Mouse (Mus musculus): ENCODE data around the gene A1cf. TPM values are rescaled to one million over a fixed set of nuclear protein-coding genes. Genes with fewer than 3 reads are reported as not detected.

A1cf gene
- polyA plus RNA-seq, 1 experiment from 2014 or later: not detected

DNA sequence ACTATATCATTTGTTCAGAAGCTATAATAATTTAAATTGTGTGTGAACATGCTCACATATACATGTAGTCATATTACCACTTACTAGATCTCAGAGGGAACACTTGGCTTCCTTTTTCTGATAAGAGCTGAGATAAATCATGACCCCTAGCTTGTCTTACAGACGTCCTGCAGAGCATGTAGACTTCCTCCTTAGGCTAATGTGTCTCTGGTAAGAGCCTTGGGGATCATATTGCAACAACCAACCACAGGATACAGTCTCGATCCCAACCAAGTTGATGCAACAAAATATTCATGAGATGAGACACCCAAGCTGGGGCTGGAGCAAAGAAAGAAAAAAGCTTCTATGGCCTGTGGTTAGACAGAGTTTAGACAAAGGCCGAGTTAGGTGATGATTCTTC lies 94.6 kb downstream of the A1cf start:
- Histone ChIP-seq H3K9me3 (ENCODE audit: control insufficient read depth, low read length) (no peaks in the 10 kb centered on the region), H3K4me1 (ENCODE audit: control insufficient read depth, insufficient read depth, low read length) (no peaks in the 10 kb centered on the region), H3K4me3 (replicated peaks; ENCODE audit: low read depth, low read length) (no peak overlapping the region), H3K9ac (replicated peaks; ENCODE audit: low read length) (no peak overlapping the region), H3K27ac (replicated peaks; ENCODE audit: low read depth, low read length) (no peak overlapping the region), H3K4me2 (ENCODE audit: low read length) (no peak overlapping the region), H3K36me3 (ENCODE audit: control insufficient read depth, insufficient read depth, low read length) (no peaks in the 10 kb centered on the region), H3K27me3 (ENCODE audit: control insufficient read depth, insufficient read depth, low read length) (no peaks in the 10 kb centered on the region)
- ATAC-seq (ENCODE audit: low FRiP score, low TSS enrichment): no peak
- no peak for DNase-seq
- 69% methylated on average over 3 of the region's 3 CpGs for WGBS

DNA sequence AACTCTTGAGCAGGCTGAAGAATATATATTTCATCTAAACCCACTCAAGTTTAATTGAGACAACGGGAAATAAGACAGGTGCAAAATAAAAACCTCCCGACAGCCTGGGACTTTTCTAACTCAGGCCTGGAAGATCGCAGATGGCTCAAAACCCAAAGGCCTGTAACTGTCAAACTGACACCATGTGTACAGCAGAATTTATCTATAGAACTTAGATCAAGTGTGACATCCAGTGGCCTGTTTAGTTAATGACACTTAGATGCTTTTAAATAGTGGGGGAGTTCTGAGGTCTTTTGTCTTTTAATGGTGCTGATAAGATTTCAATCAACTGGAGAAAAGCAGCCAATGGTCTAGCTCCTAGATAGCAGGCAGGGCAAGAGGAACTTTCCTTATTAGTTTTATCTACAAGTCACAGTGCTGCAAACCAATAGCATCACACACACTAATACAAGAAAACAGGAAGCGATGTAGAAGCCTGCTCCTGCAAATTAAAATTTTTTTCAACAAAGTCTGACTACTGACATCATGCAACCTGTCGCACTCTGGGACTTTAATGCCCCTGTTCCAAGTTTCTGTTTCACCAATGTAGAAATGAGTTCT lies 99.5 kb downstream of the A1cf start:
- Histone ChIP-seq H3K27me3 (ENCODE audit: control insufficient read depth, insufficient read depth, low read length) (no peaks in the 10 kb centered on the region), H3K4me1 (ENCODE audit: control insufficient read depth, insufficient read depth, low read length) (no peaks in the 10 kb centered on the region), H3K4me2 (ENCODE audit: low read length) (no peak overlapping the region), H3K4me3 (replicated peaks; ENCODE audit: low read depth, low read length) (no peak overlapping the region), H3K36me3 (ENCODE audit: control insufficient read depth, insufficient read depth, low read length) (no peaks in the 10 kb centered on the region), H3K9me3 (ENCODE audit: control insufficient read depth, low read length) (no peaks in the 10 kb centered on the region), H3K27ac (replicated peaks; ENCODE audit: low read depth, low read length) (no peak overlapping the region), H3K9ac (replicated peaks; ENCODE audit: low read length) (no peak overlapping the region)
- DNase-seq (peak; percentile 59), ATAC-seq (ENCODE audit: low FRiP score, low TSS enrichment) (no peak)
- 71% methylated on average over 5 of the region's 5 CpGs for WGBS

DNA sequence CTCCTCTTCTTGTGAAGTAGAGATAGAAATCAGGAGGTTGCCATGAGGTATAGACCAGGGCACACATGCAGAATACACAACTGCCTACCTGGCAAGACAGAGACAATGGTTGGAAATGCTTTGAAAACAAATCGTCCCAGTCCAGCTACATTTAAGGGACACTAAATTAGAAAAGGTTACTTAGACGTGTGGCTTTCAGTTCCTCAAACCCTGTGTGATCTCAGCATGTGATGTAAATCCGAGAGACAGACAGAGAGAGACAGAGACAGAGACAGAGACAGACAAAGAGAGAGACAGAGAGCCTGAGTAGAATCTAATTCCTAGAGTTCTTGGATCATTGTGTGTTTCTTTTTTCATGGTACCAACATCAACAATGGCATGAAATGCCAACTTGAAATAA lies 102.8 kb downstream of the A1cf start:
- Histone ChIP-seq H3K4me2 (ENCODE audit: low read length) (no peak overlapping the region), H3K9ac (replicated peaks; ENCODE audit: low read length) (no peak overlapping the region), H3K4me1 (ENCODE audit: control insufficient read depth, insufficient read depth, low read length) (no peaks in the 10 kb centered on the region), H3K4me3 (replicated peaks; ENCODE audit: low read depth, low read length) (no peak overlapping the region), H3K27me3 (ENCODE audit: control insufficient read depth, insufficient read depth, low read length) (no peaks in the 10 kb centered on the region), H3K36me3 (ENCODE audit: control insufficient read depth, insufficient read depth, low read length) (no peaks in the 10 kb centered on the region), H3K27ac (replicated peaks; ENCODE audit: low read depth, low read length) (no peak overlapping the region), H3K9me3 (ENCODE audit: control insufficient read depth, low read length) (no peaks in the 10 kb centered on the region)
- no peak for ATAC-seq (ENCODE audit: low FRiP score, low TSS enrichment)
- WGBS: 59% methylated on average over 3 of the region's 3 CpGs
- no peak for DNase-seq

DNA sequence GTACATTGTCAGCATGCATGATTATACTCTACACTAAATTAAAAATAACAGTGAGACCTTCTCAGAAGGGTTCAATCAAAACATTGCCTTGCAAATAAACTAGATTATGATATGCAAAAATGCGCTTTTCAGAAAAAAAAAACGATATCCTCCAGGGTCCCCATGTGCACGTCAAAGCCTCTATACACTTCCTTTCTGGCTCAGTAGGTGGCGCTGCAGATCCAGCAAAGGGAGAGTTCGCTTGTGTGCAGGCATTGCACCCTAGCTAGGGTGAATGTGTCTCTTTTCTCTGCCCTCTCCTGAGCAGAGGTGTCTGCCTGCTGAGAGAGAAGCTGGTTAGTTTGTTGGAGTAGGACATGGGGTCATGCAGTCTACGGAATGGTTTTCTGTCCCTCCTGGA lies 103.4 kb downstream of the A1cf start:
- H3K36me3 ChIP-seq (ENCODE audit: control insufficient read depth, insufficient read depth, low read length): no peaks in the 10 kb centered on the region
- no peaks in the 10 kb centered on the region for H3K27me3 ChIP-seq (ENCODE audit: control insufficient read depth, insufficient read depth, low read length)
- H3K4me2 ChIP-seq (ENCODE audit: low read length): no peak overlapping the region
- H3K27ac ChIP-seq (replicated peaks; ENCODE audit: low read depth, low read length): no peak overlapping the region
- H3K4me3 ChIP-seq (replicated peaks; ENCODE audit: low read depth, low read length): no peak overlapping the region
- ATAC-seq (ENCODE audit: low FRiP score, low TSS enrichment): peak; percentile 84; the same call in 1 of the 2 replicates
- no peaks in the 10 kb centered on the region for H3K4me1 ChIP-seq (ENCODE audit: control insufficient read depth, insufficient read depth, low read length)
- WGBS: 9% methylated on average over 6 of the region's 6 CpGs
- H3K9ac ChIP-seq (replicated peaks; ENCODE audit: low read length): no peak overlapping the region
- peak; percentile 93 for DNase-seq
- H3K9me3 ChIP-seq (ENCODE audit: control insufficient read depth, low read length): no peaks in the 10 kb centered on the region

DNA sequence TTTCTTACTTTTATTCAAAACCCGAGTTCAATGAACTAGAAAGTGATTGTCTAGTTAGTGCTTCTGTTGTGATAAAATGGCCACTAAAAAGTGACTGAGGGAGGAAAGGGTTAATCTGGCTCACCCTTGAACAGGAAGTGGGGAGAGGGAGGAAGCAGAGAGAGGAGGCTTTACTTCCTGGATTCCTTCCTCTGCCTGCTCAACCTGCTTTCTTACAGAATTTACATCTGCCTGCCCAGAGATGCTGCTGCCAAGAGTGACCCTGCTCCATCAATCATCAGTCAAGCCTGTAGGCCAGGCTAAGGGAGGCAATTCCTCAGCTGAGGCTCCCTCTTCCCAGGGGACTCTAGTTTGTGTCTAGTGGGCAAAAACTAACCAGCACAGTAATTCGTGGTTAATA lies 107.3 kb downstream of the A1cf start:
- DNase-seq (no peak), ATAC-seq (ENCODE audit: low FRiP score, low TSS enrichment) (no peak)
- H3K27me3 ChIP-seq (ENCODE audit: control insufficient read depth, insufficient read depth, low read length): no peaks in the 10 kb centered on the region
- H3K9me3 ChIP-seq (ENCODE audit: control insufficient read depth, low read length): no peaks in the 10 kb centered on the region
- no peaks in the 10 kb centered on the region for H3K36me3 ChIP-seq (ENCODE audit: control insufficient read depth, insufficient read depth, low read length)
- H3K27ac ChIP-seq (replicated peaks; ENCODE audit: low read depth, low read length): no peak overlapping the region
- WGBS: 77% methylated on average over 2 of the region's 2 CpGs
- H3K4me3 ChIP-seq (replicated peaks; ENCODE audit: low read depth, low read length): no peak overlapping the region
- no peak overlapping the region for H3K9ac ChIP-seq (replicated peaks; ENCODE audit: low read length)
- no peak overlapping the region for H3K4me2 ChIP-seq (ENCODE audit: low read length)
- H3K4me1 ChIP-seq (ENCODE audit: control insufficient read depth, insufficient read depth, low read length): no peaks in the 10 kb centered on the region

DNA sequence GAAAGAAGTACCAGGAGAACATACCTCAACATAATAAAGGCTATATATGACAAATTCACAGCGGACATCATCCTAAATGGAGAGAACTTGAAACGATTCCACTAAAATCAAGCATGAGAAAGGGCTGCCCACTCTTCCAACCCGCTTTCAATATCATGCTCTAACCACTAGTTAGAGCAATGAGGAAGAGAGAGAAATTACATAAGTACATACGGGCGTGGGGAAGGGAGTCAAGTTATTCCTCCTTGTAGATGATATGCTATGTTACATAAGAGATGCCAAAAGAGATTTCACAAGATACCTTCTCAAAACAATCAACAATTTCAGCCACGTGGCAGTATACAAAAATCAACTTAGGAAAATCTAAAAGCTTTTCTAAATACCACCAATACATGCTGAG lies 122.5 kb downstream of the A1cf start:
- no peak overlapping the region for H3K27ac ChIP-seq (replicated peaks; ENCODE audit: low read depth, low read length)
- no peak overlapping the region for H3K4me2 ChIP-seq (ENCODE audit: low read length)
- H3K9ac ChIP-seq (replicated peaks; ENCODE audit: low read length): no peak overlapping the region
- H3K4me1 ChIP-seq (ENCODE audit: control insufficient read depth, insufficient read depth, low read length): no peaks in the 10 kb centered on the region
- H3K4me3 ChIP-seq (replicated peaks; ENCODE audit: low read depth, low read length): no peak overlapping the region
- H3K9me3 ChIP-seq (ENCODE audit: control insufficient read depth, low read length): no peaks in the 10 kb centered on the region
- ATAC-seq (ENCODE audit: low FRiP score, low TSS enrichment): no peak
- no peaks in the 10 kb centered on the region for H3K27me3 ChIP-seq (ENCODE audit: control insufficient read depth, insufficient read depth, low read length)
- no peak for DNase-seq
- H3K36me3 ChIP-seq (ENCODE audit: control insufficient read depth, insufficient read depth, low read length): no peaks in the 10 kb centered on the region
- 92% methylated on average over 6 of the region's 6 CpGs for WGBS

DNA sequence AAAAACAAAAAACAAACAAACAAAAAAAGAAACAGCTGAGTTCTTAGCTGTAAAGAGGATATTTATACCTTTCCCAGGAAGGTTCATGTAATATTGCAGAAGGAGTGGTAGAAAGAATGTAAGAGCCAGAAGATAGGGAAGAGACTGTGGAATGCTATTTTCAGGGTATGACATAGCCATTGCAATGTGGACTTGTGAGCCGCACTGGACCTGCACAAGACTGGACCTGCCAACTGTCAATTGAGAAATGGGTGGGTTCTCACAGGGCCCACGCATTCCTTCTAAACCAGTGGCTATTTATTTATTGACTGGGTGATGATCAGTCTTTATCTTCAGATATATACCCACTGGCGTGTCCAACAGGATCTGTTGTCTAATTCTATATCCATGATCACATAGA lies 128.4 kb downstream of the A1cf start:
- H3K9ac ChIP-seq (replicated peaks; ENCODE audit: low read length): no peak overlapping the region
- H3K4me2 ChIP-seq (ENCODE audit: low read length): no peak overlapping the region
- no peak overlapping the region for H3K27ac ChIP-seq (replicated peaks; ENCODE audit: low read depth, low read length)
- H3K27me3 ChIP-seq (ENCODE audit: control insufficient read depth, insufficient read depth, low read length): no peaks in the 10 kb centered on the region
- 96% methylated on average over 3 of the region's 3 CpGs for WGBS
- no peak for DNase-seq
- H3K36me3 ChIP-seq (ENCODE audit: control insufficient read depth, insufficient read depth, low read length): no peaks in the 10 kb centered on the region
- H3K4me1 ChIP-seq (ENCODE audit: control insufficient read depth, insufficient read depth, low read length): no peaks in the 10 kb centered on the region
- H3K4me3 ChIP-seq (replicated peaks; ENCODE audit: low read depth, low read length): no peak overlapping the region
- ATAC-seq (ENCODE audit: low FRiP score, low TSS enrichment): no peak
- no peaks in the 10 kb centered on the region for H3K9me3 ChIP-seq (ENCODE audit: control insufficient read depth, low read length)

Other genes with a start within 250 kb of the A1cf start
- gene Prkg1, start 103.7 kb upstream of the A1cf start, polyA plus RNA-seq (2014; fragmentation: Nextera tagmentation; extraction: Ambion mirVana): 3.9 and 5.4 TPM in 2 replicates
- 0.35 and 0.71 TPM in 2 replicates for gene Asah2, start 239.4 kb downstream of the A1cf start, polyA plus RNA-seq (2014; fragmentation: Nextera tagmentation; extraction: Ambion mirVana)